Mouse (Mus musculus): ENCODE measurements at regions not wholly inside any gene's neighbourhood (a gene's known extent, or its start where the extent isn't known, plus 50 kb on each side); places are given as distances from the start of the nearest gene placed in this dataset.

GRCm38 (mm10) chr3:15242388-15242787, 89.7 kb downstream of the Gm9733 start:
- TF ChIP-seq CTCF (IDR thresholded peaks at IDR 0.05; ENCODE audit: insufficient read depth, low read length) (no peak), POLR2A (IDR thresholded peaks at IDR 0.05; ENCODE audit: borderline replicate concordance, extremely low read depth, low read depth, low read length) (no peak)

Data from lung, adult 2 months (tissue).